Mouse (Mus musculus): ENCODE measurements around the gene Dab2ip.

The Dab2ip gene

DNA sequence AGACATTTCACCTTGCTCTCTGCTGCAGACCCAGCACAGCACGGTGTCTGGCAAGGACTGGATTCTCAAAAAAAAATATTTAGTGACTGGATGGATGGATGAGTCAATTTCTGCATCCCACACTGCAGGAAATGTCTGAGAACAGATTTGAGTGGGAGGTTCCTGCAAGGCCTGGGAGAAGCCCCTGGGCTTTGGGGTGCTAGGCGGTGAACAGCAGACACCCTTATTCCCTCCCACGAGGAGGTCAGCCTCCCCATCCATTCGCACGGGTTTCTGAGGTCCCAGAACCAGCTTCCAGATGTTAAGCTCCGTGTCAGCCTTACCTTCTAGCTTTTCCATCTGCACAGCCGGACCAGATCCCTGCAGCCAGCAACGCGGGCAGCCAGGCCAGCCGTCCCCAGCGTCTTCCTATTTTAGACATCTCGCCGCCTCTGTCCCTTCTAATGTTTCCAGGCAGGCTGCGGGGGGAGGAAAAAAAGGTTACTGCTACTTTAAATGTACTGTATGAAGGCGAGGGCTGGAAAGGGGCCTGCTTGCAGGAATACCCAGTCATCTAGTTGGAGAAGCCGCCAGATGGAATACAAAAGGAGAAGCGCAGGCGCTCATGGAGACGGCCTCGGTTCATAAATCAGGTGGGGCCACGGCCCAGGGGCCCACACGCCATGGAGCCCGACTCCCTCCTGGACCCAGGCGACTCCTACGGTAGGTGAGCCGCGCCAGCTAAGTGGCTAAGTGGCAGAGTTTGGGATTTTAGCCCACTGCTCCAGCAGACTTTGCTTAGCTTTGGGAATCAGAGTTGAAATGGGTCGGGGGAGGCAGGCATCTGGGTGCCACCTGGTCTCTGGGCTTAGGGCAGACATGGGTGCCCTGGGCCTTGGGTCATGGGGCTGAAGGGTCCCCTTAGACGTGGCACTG lies at the start of gene Dab2ip:
Gene Dab2ip (plus strand): TSS at position 356 of the 915 bp plus-strand sequence.
- DNase-seq (ENCODE audit: low spot score), result peak; percentile 68

DNA sequence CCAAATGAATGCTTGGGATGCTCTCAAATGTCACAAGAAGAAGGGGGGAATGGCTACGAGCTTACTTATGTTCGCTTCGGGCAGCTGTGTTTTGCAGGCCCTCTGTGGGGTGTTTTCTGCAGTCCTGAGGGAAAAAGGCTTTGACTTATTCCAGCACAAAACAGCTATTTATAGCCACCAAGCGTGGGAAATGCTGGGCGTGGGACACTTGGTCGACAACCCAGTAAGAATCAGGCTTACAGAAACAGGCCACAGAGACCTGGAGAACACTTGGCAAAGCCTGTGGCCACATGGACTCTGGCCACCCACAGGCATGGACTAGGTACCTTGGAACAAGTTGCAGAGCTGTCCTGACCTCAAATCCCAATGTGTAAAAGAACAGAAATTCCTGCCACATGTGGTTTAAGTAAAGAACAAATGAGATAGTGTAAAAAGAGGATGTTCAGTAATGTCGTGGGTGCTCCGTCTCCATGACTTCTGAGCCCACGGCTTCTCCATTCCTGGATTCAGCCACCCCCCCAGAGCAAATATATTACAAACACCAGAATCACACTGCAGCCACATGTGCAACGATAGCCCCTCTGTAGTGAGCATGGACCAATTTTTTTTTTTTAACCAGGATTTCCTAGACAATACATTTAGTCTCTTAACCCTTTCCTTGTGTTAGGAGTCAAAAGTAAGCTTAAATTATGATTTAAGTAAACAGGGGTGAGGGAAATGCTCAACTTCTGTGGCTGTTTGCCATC lies 49.3 kb upstream of the Dab2ip start:
- DNase-seq (ENCODE audit: low spot score), result peak; percentile 52

DNA sequence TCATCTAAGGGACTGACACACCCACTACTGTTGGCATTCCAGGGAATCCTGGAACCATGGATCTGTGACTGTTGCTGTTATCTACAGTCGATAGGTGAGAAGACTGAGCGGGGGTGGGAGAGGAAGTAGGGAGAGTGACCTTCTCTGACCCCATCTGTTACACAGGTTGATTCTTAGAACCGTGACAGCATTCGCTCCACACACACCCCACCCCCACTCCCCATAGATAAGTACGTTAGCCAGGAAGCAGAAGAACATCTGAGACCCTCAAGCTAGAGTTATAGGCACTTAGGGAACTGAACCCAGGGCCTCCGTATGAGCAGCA lies 48.8 kb upstream of the Dab2ip start:
- DNase-seq (ENCODE audit: low spot score), result no peak

DNA sequence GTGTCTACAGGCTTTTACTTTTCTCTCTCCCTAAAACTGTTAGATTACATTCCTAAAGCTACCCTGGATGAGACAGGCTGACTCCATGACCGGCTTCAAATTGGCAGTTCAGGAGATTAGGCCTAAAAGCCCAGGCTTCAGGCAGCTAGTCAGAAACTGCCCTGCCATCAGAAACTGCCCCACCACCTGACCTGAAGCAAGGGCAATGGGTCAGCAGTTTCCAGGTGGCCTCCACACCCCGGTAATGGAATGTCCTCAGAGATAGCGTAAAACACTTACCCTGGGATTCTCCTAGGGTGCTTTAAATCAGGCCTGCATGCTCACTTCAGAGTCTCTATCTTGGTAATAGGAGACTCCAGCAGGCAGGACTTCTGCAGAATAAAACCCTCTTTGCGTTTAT lies 48.2 kb upstream of the Dab2ip start:
- DNase-seq (ENCODE audit: low spot score), result no peak

DNA sequence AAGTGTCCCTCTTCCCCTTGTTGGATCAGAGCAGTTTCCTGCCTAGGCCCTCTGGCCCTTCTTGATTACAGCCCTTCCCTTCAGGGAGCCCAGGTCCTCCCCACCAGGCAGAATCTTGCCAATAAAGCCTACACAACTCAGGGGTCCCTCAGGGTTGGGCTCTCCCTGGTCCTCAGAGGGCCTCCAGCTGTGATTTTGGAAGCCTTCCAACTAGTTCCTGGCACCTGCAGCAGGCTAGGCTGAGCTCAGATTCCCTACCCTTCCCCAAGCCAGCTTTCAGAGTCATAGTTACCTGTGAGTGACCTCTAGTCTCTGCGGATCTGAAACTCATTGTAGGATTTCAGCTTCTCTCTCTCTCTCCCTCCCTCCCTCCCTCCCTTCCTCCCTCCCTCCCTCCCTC lies 47.1 kb upstream of the Dab2ip start:
- no peak for DNase-seq (ENCODE audit: low spot score)

GRCm38 (mm10) chr2:35512226-35512625 lies 45.8 kb upstream of the Dab2ip start:
- no peak for DNase-seq (ENCODE audit: low spot score)

GRCm38 (mm10) chr2:35514051-35514892 lies 43.8 kb upstream of the Dab2ip start:
- DNase-seq (ENCODE audit: low spot score), result peak; percentile 54

- DNase-seq (ENCODE audit: low spot score), result no peak
Measured at GRCm38 (mm10) chr2:35526612-35527242, 31.3 kb upstream of the Dab2ip start.

DNA sequence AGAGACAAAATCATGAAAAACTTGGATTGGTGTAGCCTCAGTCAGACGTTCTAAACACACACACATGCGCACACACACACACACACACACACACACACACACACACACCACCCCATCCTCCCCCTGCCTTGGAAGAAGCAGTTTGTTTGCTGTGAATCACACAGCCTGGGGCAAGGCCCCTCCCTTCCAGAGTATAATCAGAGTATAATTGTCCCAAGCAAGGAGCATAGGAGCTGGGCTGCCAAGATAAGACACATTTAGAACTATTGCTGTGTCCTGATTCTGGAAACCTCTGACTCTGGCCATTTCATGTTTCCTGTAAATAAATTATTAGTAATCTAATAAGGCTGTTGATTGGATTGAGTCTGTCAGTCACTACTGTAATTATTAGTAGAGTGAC lies 29.0 kb upstream of the Dab2ip start:
- no peak for DNase-seq (ENCODE audit: low spot score)

DNA sequence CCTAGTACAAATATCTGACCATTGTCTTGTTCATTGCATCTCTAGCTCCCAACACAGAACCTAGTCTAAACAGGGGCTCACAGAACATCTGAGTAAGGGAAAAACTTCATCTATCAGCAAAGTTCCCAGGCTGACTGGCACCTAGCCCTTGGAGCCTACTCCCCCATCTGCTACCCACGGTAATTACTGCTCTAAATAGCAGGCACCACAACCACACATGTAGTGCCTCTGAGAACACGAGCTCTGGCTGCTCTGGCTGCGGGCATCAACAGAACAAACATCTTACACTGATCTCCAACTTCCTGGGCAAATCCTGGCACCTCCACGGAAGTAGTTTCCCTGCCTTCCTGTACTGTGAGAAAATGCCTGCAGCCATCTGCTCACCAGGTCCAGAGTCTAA lies 28.2 kb upstream of the Dab2ip start:
- peak; percentile 75 for DNase-seq (ENCODE audit: low spot score)

GRCm38 (mm10) chr2:35530732-35531131 lies 27.3 kb upstream of the Dab2ip start:
- DNase-seq (ENCODE audit: low spot score), result no peak

DNA sequence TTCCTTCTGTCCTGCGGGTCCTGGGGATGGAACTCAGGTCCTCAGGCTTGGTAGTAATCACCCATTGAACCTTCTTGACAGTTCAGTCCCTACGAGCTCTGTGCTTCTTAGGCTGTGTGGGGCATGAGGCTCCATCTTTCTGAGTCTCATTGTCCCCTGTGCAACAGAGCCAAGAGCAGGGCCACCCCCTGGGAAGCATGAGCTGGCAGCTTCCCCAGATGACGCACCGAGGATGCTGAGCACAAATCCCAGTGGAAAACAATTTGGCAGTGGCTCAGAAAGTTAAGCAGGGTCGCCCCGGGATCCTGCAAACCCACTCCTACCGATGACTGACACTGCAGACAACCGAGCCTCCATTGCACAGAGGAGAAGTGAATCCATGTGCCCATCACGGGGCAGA lies 24.4 kb upstream of the Dab2ip start:
- no peak for DNase-seq (ENCODE audit: low spot score)

GRCm38 (mm10) chr2:35539276-35539972 lies 18.6 kb upstream of the Dab2ip start:
- peak; percentile 87 for DNase-seq (ENCODE audit: low spot score)

DNA sequence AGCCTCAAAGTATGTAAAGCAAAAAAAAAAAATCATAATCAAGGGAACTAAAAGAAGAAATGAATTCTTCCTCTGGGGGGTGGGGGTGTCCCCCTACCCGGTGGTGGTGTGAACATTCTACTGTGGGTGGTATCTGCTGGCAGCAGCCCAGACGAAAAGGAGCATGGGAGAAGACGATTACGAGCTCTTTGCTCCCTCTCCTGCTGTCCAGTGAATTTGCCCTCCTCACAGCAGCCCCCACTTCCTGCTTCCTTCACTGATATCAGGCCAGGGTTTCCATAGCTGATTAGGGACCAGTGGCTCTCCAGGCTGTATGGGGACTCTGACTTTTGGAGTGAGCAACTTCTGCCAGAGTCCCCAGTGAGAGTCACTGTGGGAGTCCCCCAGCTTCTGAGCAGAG lies 17.3 kb upstream of the Dab2ip start:
- DNase-seq (ENCODE audit: low spot score), result no peak

- peak; percentile 54 for DNase-seq (ENCODE audit: low spot score)
Measured at GRCm38 (mm10) chr2:35544717-35545116, 13.3 kb upstream of the Dab2ip start.

- no peak for DNase-seq (ENCODE audit: low spot score)
Measured at GRCm38 (mm10) chr2:35545125-35545590, 12.9 kb upstream of the Dab2ip start.

- DNase-seq (ENCODE audit: low spot score), result no peak
Measured at GRCm38 (mm10) chr2:35546462-35546861, 11.6 kb upstream of the Dab2ip start.

DNA sequence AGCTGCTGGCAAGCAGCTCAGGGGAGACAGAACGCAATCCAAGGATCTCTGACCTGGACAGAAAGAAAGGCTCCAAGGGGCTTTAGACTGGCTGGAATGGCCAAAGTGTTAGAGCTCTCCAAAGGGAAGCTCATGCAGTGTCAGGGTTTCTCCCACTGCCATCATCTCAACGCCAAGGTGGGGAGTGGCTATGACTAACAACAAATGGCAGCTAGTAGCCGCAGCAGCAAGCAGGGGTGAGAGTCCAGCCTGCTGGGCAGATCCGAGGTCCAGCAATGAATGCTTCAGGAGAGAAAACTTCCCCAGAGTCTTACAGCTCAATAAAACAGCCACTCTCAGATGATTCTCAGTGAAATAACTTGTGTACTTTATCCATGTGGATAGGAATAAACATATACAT lies 8.9 kb upstream of the Dab2ip start:
- DNase-seq (ENCODE audit: low spot score), result no peak

DNA sequence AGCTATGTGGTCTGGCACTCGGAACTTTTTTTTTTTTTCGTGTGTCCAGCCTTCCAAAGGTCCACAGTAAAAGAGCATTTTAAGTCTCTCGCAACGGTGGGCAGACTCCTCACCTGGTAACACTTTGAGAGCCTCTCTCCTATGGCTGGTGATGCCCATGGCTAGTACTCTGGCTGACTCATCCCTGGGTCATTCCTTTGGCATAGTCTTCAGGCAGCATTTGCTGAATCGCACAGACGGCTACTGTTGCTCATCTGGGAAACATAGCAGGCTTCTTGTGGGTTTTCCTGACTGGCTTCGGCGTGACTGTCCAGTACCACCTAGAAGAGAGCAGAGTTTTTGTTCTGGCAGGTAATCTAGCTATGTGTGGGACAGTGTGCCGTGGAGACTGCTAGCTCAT lies 8.0 kb upstream of the Dab2ip start:
- DNase-seq (ENCODE audit: low spot score), result no peak

- no peak for DNase-seq (ENCODE audit: low spot score)
Measured at GRCm38 (mm10) chr2:35556918-35557486, 1.1 kb upstream of the Dab2ip start.
